Comparison of ENCODE assay signal across 9 mouse cellular contexts in genomic region chr5:77803562-77803961, GRCm38 (mm10).
DNase-seq lines count a peak whose midpoint lies in the region; ATAC-seq and TF ChIP-seq lines count a peak whose summit lies in the region.
"Had no signal": no experiment of that assay in that cellular context is flagged by ENCODE, and none has a peak within 500 bp of the region (broad histone marks: within the 10 kb centered on the region; RNA-seq: fewer than 3 reads in every experiment).

No protein-coding gene starts in this region.

- no peak for TF ChIP-seq POLR2A in heart, adult 2 months (IDR thresholded peaks at IDR 0.05; ENCODE audit: insufficient read depth, low read depth, low read length)

- H3K4me1 ChIP-seq in heart, adult 2 months (ENCODE audit: control insufficient read depth, insufficient read depth, low read length): no peaks in the 10 kb centered on the region
- H3K4me1 ChIP-seq in heart, embryonic 10.5 days: 0 out of 2 replicates have a peak, but pooled peaks cover 3% of the 10 kb centered on the region
- H3K4me1 ChIP-seq in embryonic facial prominence, embryonic 11.5 days (ENCODE audit: control insufficient read depth, insufficient read depth, low read length): peaks cover 4% of the 10 kb centered on the region
- no peaks in the 10 kb centered on the region for H3K4me1 ChIP-seq in intestine, postnatal 0 days (replicated peaks; ENCODE audit: control insufficient read depth, insufficient read depth, low read length)

- intact Hi-C loops in heart, adult 2 months (cut with DNase I): no loop called here
- intact Hi-C loops in left cerebral cortex, postnatal 36 days (cut with DNase I): loop anchor here (5.0 kb wide), 1 partner anchor 341 kb away; no protein-coding TSS in a partner anchor

- H3K4me3 ChIP-seq in heart, adult 2 months: no peak overlapping the region
- no peak overlapping the region for H3K4me3 ChIP-seq in heart, embryonic 10.5 days
- H3K4me3 ChIP-seq in embryonic facial prominence, embryonic 11.5 days (ENCODE audit: low read depth, low read length): no peak overlapping the region
- H3K4me3 ChIP-seq in intestine, postnatal 0 days (ENCODE audit: low read depth, low read length): no peak overlapping the region

- H3K36me3 ChIP-seq in heart, adult 2 months (ENCODE audit: control insufficient read depth, insufficient read depth, low read length): no peaks in the 10 kb centered on the region
- H3K36me3 ChIP-seq in heart, embryonic 10.5 days: no peaks in the 10 kb centered on the region
- no peaks in the 10 kb centered on the region for H3K36me3 ChIP-seq in embryonic facial prominence, embryonic 11.5 days (replicated peaks; ENCODE audit: control insufficient read depth, insufficient read depth, low read depth, low read length)
- H3K36me3 ChIP-seq in intestine, postnatal 0 days (ENCODE audit: control insufficient read depth, insufficient read depth): no peaks in the 10 kb centered on the region

- ATAC-seq in embryonic facial prominence, embryonic 11.5 days (replicated peaks; ENCODE audit: insufficient number of reproducible peaks, low FRiP score, low TSS enrichment, low read depth): no peak
- ATAC-seq in intestine, postnatal 0 days: no peak
- no peak for ATAC-seq in megakaryocyte-erythroid progenitor cell, adult 5-6 weeks (replicated peaks; ENCODE audit: low FRiP score, low TSS enrichment, poor library complexity, severe bottlenecking)

- H3K4me2 ChIP-seq in embryonic facial prominence, embryonic 11.5 days (ENCODE audit: low read depth, low read length): no peak overlapping the region
- H3K4me2 ChIP-seq in intestine, postnatal 0 days (replicated peaks; ENCODE audit: low read depth): peak overlapping the region; percentile 37

- no peaks in the 10 kb centered on the region for H3K9me3 ChIP-seq in heart, embryonic 10.5 days
- H3K9me3 ChIP-seq in embryonic facial prominence, embryonic 11.5 days (replicated peaks; ENCODE audit: control insufficient read depth, low read length): no peaks in the 10 kb centered on the region
- H3K9me3 ChIP-seq in intestine, postnatal 0 days (ENCODE audit: control insufficient read depth): no peaks in the 10 kb centered on the region

- no peak overlapping the region for H3K27ac ChIP-seq in heart, adult 2 months
- no peak overlapping the region for H3K27ac ChIP-seq in heart, embryonic 10.5 days
- no peak overlapping the region for H3K27ac ChIP-seq in embryonic facial prominence, embryonic 11.5 days (replicated peaks; ENCODE audit: low read depth, low read length)
- H3K27ac ChIP-seq in intestine, postnatal 0 days (ENCODE audit: low read depth, low read length): no peak overlapping the region
- H3K27ac ChIP-seq: macrophage had no signal

- WGBS in heart, adult 2 months: 51% methylated on average over 6 of the region's 6 CpGs
- 58% methylated on average over 6 of the region's 6 CpGs for WGBS in heart, embryonic 10.5 days
- WGBS in embryonic facial prominence, embryonic 11.5 days: 49% methylated on average over 6 of the region's 6 CpGs
- 53% methylated on average over 6 of the region's 6 CpGs for WGBS in intestine, postnatal 0 days

- H3K79me2 ChIP-seq in heart, adult 2 months (replicated peaks; ENCODE audit: control insufficient read depth, insufficient read depth, low read length): no peaks in the 10 kb centered on the region

- peak; percentile 70 for TF ChIP-seq CTCF in heart, adult 2 months (IDR thresholded peaks at IDR 0.05)
- TF ChIP-seq CTCF in intestine, postnatal 0 days (IDR thresholded peaks at IDR 0.05; ENCODE audit: low read depth): peak; percentile 80

- H3K27me3 ChIP-seq in heart, adult 2 months (ENCODE audit: control insufficient read depth, insufficient read depth, low read length): no peaks in the 10 kb centered on the region
- no peaks in the 10 kb centered on the region for H3K27me3 ChIP-seq in heart, embryonic 10.5 days (ENCODE audit: insufficient read depth, poor library complexity, severe bottlenecking)
- no peaks in the 10 kb centered on the region for H3K27me3 ChIP-seq in embryonic facial prominence, embryonic 11.5 days (ENCODE audit: control insufficient read depth, insufficient read depth, low read length)
- no peaks in the 10 kb centered on the region for H3K27me3 ChIP-seq in intestine, postnatal 0 days (replicated peaks; ENCODE audit: control insufficient read depth, insufficient read depth, low read length)

- DNase-seq in heart, adult 2 months: peak in 1 of 2 experiments; percentile 32
- no peak for DNase-seq in heart, embryonic 10.5 days (ENCODE audit: low spot score)
- DNase-seq in adrenal gland, adult 18-20 months (ENCODE audit: low spot score in 2 of 2): peak; percentile 18 to 48
- peak; percentile 78 for DNase-seq in embryonic facial prominence, embryonic 11.5 days (ENCODE audit: low spot score)
- peak; percentile 53 to 64 for DNase-seq in left cerebral cortex, postnatal 36 days (ENCODE audit: low spot score in 2 of 2)
- peak; percentile 75 for DNase-seq in neural tube, embryonic 10.5 days (ENCODE audit: extremely low spot score, low spot score)

- no peak overlapping the region for H3K9ac ChIP-seq in heart, adult 2 months (ENCODE audit: low read depth, low read length)
- no peak overlapping the region for H3K9ac ChIP-seq in embryonic facial prominence, embryonic 11.5 days (replicated peaks; ENCODE audit: low read length)
- H3K9ac ChIP-seq in intestine, postnatal 0 days (ENCODE audit: low read depth, low read length): no peak overlapping the region

- TF ChIP-seq EP300 in heart, adult 2 months (IDR thresholded peaks at IDR 0.05; ENCODE audit: insufficient read depth, low read depth, low read length): no peak
